Mouse (Mus musculus) kidney, postnatal 36 days (tissue): ENCODE results near the gene Map7d2.
"Not testable (repeated sequence)": the region's sequence is repeated elsewhere in the genome, so short reads cannot be mapped to it uniquely, and the experiment has no call there.

Experiments used
- DNase-seq, 2 experiments: peaks; one replicate each; pipeline ENCODE4 v3.0.0; 2021 to 2022; ENCODE audit warnings: mixed read lengths in 2 of 2

Gene Map7d2

DNA sequence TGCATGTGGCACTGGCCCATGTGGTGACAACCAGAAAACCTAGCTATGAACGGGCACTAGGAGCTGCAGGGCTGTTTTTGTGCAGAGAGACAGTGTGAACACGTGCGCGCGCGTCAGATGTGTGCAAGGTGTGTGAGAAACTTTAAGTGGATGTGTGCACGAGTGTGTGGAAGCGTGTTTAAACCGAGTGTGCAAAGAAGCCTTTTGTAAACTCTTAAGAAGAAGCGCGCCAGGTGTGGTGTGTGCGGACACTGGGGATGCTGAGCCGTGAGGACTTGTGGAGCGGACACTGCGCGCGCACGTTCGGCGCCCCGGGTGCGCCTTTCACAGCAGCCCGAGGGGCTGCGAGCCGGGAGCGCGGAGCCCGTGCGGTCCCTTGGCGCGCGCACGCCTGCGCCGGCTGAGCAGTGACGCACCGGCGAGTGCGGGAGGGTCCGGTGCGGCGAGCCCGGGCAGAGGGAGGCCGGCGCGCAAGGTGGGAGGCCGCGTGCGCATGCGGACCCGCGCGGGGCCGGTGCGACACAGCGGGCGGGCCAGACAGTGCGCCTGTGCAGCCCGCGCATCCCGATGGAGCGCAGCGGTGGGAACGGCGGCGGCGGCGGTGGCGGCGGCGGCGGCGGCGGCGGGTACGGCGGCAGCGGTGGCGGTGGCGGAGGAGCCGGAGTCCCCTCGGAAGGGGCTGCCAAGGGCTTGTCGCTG, at the start of gene Map7d2:
TSS of gene Map7d2 (plus strand) at position 443 of the 699 bp plus-strand sequence.
- DNase-seq = peak in 1 of 2 experiments; percentile 13

DNA sequence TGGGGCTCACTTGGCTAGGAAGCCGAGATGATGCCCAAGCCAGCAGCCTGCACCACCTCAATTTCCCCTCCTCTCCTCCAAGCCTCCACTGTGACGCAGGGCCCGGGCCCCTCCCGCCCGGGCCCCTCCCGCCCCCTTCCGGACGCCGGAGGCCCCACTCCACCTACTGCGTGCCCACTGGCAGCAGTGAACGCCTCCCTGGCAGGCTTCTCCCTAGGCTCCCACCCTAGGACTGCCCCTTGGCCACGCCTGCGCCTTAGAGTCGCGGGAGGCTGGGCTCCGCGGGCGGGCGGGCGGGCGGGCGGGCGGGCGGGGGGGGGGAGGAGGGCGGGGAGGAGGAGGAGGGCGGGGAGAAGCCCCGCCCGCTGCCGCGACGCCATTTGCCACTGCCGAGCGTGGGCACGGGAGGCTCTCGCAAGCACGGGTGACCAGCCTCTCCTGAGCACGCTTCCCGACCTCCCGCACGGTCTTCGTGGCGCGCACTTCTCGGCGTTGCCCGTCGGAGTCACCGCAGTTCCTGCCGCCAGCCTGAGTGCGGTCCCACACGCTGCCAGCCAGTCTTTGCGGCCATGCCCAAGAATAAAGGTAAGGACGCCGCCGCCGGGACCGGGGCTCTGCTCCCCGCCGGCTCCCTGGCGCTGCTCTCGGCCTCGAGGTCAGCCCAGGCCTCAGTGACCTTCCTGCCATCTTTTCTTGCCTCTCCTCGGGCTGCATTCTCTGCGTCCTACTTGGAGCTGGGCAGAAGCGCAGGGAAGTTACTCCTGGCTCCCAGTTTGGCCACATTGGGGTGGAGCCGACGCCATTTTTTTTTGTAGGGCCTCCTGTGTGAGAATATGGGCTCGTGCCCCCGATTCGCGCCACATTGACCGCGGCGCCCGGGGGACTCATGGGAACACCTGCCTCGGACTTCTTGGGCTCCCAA, 42.3 kb upstream of the Map7d2 start, which contains the start of gene Eif1ax:
TSS of gene Eif1ax (plus strand) at position 348 of the 922 bp plus-strand sequence.
- peak; percentile 81 to 84 for DNase-seq

GRCm38 (mm10) chrX:159372753-159373144, 41.6 kb upstream of the Map7d2 start:
- DNase-seq = peak in 1 of 2 experiments; percentile 18

DNA sequence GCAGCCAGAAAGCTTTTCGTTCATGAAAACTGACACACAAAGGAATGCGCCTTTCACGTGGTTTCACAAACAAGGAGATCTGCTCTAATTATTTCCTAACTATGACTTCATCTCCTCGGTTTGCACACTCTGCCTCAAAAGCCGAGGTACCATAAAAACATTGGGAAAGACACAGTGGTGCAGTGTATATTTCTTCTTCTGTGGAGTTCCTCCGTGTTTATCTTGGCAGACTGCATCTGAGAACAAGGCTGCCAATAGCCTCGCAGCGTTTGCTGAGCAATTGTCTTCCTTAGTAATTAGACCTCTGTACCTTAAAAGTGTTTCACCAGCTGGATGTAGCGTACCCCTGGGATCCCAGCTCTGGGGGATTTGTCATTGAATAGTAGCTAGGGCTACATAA, 27.3 kb upstream of the Map7d2 start:
- DNase-seq = no peak

GRCm38 (mm10) chrX:159388953-159389352, 25.4 kb upstream of the Map7d2 start:
- DNase-seq = no peak

GRCm38 (mm10) chrX:159390347-159390962, 23.9 kb upstream of the Map7d2 start:
- DNase-seq = no peak

DNA sequence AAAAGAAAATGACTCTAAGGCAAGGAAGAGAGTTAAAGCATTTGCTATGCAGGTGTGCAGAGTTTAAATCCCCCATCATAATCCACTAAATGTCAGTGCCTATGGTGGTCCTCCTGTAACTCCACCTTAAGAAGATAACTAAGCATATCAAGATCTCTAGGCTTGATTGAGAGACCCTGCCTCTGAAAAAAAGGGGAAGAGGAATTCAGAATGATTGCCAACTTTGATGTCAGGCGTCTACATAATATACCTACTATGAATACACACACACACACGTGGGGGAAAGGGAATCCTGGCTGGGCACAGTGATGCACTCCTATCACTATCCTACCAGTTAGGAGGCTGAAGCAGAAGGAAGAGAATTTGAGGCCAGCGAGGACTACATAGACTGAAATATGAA, 23.1 kb upstream of the Map7d2 start:
- no peak for DNase-seq

DNA sequence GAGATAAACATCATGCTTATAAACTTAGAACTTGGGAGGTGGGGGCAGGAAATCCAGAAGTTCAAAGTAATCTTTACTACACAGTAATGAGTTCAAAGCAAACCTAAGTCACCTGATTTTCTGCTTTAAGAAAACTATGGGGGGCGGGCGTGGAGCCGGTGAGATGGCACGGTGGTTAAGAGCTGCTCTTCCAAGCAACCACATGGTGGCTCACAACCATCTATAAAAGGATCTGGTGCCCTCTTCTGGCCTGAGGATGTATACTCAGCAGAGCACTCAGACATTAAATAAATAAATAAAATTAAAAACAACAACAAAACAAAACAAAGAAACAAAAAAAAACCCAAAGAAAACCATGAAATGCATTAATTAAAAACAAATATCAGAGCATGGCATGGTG, 5.1 kb upstream of the Map7d2 start:
- peak; percentile 29 to 51 for DNase-seq

GRCm38 (mm10) chrX:159414829-159415673, 679 bp downstream of the Map7d2 start:
- DNase-seq = peak in 1 of 2 experiments; percentile 1

- not testable (repeated sequence) for DNase-seq
Measured at GRCm38 (mm10) chrX:159430507-159430906, 16.1 kb downstream of the Map7d2 start.

DNA sequence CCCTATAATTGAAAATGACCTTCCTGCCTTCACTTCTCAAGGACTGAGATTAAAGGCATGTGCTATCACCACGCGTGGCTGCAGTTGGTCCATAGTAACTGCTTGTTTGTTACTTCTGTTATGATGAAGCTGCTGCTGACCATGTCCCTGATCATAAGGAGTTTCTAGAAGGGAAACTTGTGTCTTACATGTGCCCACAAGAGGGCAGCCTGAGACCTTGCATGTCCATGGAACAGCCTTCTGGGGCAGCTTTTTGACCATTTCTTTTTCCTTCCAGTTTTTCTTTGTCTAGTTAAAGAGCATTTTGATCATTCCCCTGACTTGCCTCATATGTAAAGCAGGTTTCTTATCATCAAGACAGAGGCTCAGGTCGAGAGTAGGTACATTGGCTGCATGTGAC, 27.8 kb downstream of the Map7d2 start:
- peak; percentile 35 to 71 for DNase-seq

DNA sequence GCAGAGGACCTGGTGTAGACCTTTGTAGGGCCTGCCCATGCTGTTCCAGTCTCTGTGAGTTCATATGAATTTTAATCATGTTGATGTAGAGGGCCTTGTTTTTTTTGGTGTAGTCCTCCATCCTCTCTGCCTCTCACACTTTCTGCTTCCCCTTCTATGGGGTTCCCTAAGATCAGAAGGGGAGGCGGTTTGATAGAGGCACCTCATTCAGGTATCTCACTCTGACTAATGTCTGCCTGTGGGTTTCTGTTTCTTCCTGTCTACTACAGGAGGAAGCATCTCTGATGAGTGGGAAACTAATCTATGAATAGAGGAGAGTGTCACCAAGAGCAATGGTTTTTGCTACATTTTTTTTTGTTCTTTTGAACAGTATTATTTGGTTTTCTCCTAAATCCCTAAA, 32.8 kb downstream of the Map7d2 start:
- no peak for DNase-seq

DNA sequence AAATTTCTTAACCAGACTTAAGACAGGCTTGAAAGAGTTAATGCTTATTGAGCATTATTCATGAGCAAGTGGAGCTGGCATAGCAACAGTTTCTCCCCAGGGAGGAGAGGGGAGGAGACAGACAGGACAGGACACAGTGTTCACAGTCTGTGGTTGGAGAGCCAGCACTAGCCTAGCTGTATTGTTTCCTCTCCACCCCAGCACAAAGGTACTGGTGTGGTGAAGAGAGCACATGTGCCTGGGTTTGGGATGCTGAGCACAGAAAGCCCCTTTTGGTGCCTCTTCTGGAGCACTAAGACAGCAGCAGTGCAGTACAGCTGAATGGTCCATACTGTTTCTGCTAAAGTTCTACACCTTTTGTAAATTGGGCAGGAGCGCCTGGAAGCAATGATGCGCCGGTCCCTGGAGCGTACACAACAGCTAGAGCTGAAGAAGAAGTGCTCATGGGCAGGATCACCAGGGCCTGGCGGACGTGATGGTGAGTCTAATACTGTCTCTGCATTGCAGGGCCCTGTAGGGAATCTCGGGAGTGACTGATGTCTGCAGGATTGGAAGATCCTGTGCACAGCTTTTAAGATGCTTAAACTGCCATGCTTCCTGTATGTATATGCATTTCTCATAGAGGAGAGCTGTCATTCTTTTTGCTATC, 44.8 kb downstream of the Map7d2 start:
- no peak for DNase-seq

DNA sequence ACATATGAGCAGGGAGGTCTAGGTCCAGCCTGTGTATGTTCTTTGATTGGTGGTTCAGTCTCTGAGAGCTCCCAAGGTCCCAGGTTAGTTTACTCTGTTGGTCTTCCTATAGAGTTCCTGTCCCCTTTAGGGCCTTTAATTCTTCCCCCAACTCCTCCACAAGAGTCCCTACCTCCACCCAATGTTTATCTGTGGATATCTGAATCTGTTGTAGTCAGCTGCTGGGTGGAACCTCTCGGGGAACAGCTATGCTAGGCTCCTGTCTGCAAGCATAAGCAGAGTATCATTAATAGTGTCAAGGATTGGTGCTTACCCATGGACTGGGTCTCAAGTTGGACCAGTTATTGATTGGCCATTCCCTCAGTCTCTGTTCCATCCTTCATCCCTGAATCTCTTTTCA, 60.4 kb downstream of the Map7d2 start:
- DNase-seq = no peak

DNA sequence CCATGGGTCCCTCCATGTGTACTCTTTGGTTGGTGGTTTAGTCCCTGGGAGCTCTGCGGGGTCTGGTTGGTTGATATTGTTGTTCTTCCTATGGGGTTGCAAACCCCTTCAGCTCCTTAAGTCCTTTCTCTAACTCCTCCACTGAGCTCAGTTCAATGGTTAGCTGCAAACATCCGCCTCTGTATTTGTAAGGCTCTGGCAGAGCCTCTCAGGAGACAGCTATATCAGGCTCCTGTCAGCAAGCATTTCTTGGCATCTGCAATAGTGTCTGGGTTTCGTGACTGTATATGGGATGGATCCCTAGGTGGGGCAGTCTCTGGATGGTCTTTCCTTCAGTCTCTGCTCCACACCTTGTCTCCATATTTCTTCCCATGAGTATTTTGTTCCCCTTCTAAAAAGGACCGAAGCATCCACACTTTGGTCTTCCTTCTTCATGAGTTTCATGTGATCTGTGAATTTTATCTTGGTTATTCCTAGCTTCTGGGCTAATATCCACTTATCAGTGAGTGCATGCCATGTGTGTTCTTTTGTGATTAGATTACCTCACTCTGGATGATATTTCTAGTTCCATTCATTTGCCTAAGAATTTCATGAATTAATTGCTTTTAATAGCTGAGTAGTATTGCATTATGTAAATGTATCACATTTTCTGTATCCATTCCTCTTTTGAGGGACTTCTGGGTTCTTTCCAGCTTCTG, 64.0 kb downstream of the Map7d2 start:
- not testable (repeated sequence) for DNase-seq

DNA sequence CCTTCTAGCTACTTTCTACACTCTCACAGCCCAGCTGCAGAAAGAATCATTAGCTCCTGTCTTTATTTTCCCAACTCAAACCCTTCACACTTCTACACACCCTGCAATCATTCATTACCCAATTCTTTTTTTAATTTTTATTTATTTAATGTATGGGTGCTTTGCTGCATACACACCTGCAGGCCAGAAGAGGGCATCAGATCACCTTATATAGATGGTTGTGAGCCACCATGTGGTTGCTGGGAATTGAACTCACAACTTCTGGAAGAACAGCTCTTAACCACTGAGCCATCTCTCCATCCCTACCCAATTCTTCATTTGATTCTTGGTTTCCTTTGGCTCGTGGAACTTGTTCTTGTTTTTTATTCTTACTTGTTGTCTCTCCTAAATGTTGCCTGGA, 69.9 kb downstream of the Map7d2 start:
- no peak for DNase-seq

- no peak for DNase-seq
Measured at GRCm38 (mm10) chrX:159503181-159503580, 88.8 kb downstream of the Map7d2 start.

DNA sequence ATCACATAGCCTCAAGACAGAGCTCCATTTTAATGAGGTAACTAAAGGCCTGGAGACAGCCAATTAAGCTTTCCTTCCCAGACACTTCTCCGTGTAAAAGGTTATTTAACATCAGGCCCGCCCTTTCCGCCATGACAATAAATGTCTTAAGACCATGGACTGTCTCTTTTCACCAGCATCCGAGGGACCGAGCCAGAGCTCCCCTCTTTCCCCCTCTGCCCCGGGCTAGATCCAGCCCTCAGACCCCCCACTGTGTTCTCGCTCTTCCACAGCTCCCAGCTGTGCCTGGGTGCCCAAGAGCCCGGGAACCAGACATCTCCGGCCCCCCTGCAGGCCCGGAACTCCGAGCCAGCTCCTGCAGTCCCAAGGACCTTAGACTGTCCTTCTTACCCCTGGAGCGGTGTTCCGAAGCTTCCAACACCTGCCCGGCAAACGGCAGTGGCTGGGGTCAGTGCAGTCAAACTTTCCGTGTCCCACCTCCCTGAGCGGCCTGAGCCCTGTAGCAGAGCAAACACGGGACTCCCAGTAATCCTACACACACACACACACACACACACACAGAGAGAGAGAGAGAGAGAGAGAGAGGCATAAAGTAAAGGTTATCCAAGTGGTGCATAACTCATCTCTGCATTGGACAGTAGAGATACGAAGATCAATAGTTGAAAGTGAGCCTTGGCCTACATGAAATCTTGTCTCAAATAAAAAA, 94.1 kb downstream of the Map7d2 start:
- no peak for DNase-seq

- DNase-seq = no peak
Measured at GRCm38 (mm10) chrX:159509042-159509441, 94.7 kb downstream of the Map7d2 start.
